26 mouse cellular contexts compared by ENCODE assay signal in the genomic region with DNA sequence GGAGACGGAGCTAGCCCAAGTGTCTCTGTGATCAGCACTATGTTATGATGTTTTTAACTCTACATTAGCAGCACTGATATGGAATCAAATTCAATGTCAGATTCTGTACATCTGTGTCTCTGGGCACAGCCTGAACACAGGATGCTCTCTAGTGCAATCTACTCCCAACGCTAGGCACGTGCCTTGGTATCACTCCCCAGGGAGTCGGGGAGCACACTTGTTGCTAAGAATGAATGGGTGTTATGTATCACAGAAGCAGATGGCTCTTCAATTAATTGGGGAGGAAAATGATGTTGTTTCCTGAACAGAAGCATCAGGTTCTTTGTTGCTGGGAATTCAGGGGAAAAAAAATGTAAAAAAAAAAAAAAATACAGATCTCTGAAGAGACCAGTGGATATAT.
DNase-seq lines count a peak whose midpoint lies in the region; ATAC-seq lines count a peak whose summit lies in the region.
"Had no signal": no experiment of that assay in that cellular context is flagged by ENCODE, and none has a peak within 500 bp of the region (broad histone marks: within the 10 kb centered on the region; RNA-seq: fewer than 3 reads in every experiment).

No protein-coding gene starts in this region.

- no peaks in the 10 kb centered on the region for H3K27me3 ChIP-seq in embryonic facial prominence, embryonic 14.5 days (replicated peaks; ENCODE audit: control insufficient read depth, insufficient read depth, low read length)
- no peaks in the 10 kb centered on the region for H3K27me3 ChIP-seq in embryonic facial prominence, embryonic 10.5 days (replicated peaks; ENCODE audit: low read depth, poor library complexity, severe bottlenecking)
- H3K27me3 ChIP-seq: CH12.LX; embryonic facial prominence, embryonic 12.5 days; embryonic facial prominence, embryonic 15.5 days; forebrain, embryonic 13.5 days had no signal

- no peak overlapping the region for H3K9ac ChIP-seq in embryonic facial prominence, embryonic 14.5 days (ENCODE audit: low read depth, low read length)
- H3K9ac ChIP-seq: embryonic facial prominence, embryonic 12.5 days; embryonic facial prominence, embryonic 15.5 days; forebrain, embryonic 13.5 days had no signal

- DNase-seq in embryonic facial prominence, embryonic 14.5 days (ENCODE audit: low spot score): peak; percentile 42
- no peak for DNase-seq in embryonic facial prominence, embryonic 10.5 days (ENCODE audit: low spot score)
- peak; percentile 83 for DNase-seq in heart, adult 11 months
- no peak for DNase-seq in heart, postnatal 10 days
- DNase-seq in retina, postnatal 1 day: peak; percentile 16
- DNase-seq in retina, embryonic 14.5 days (ENCODE audit: low spot score): no peak
- DNase-seq in cerebellum, adult 9-10 months: no peak
- DNase-seq: adrenal gland, adult 2 months; adrenal gland, postnatal 10 days; adrenal gland, postnatal 25 days; B cell, adult 2 months; cerebellum, adult 11-12 months; cerebellum, adult 2 months; cerebellum, adult 9-11 months; cerebellum, postnatal 14 days; cerebellum, postnatal 36 days; embryo, embryonic 11 days had no signal

- H3K4me3 ChIP-seq in embryonic facial prominence, embryonic 14.5 days (ENCODE audit: low read depth, low read length): no peak overlapping the region
- H3K4me3 ChIP-seq in embryonic facial prominence, embryonic 10.5 days: no peak overlapping the region
- H3K4me3 ChIP-seq: embryonic facial prominence, embryonic 12.5 days; embryonic facial prominence, embryonic 15.5 days; erythroblast, embryonic 14.5 days; forebrain, embryonic 10.5 days; forebrain, embryonic 13.5 days had no signal

- WGBS in embryonic facial prominence, embryonic 14.5 days: 82% methylated on average over 4 of the region's 4 CpGs
- WGBS in embryonic facial prominence, embryonic 10.5 days: 88% methylated on average over 4 of the region's 4 CpGs

- intact Hi-C loops in heart, postnatal 10 days (cut with DNase I): no loop called here

- H3K27ac ChIP-seq in embryonic facial prominence, embryonic 14.5 days (replicated peaks; ENCODE audit: low read depth, low read length): no peak overlapping the region
- no peak overlapping the region for H3K27ac ChIP-seq in embryonic facial prominence, embryonic 10.5 days (replicated peaks)
- H3K27ac ChIP-seq: embryonic facial prominence, embryonic 12.5 days; embryonic facial prominence, embryonic 15.5 days; forebrain, embryonic 10.5 days; forebrain, embryonic 13.5 days had no signal

- H3K4me1 ChIP-seq in embryonic facial prominence, embryonic 14.5 days (ENCODE audit: control insufficient read depth, insufficient read depth, low read length): no peaks in the 10 kb centered on the region
- H3K4me1 ChIP-seq in embryonic facial prominence, embryonic 10.5 days: peaks cover 17% of the 10 kb centered on the region
- H3K4me1 ChIP-seq: embryonic facial prominence, embryonic 12.5 days; embryonic facial prominence, embryonic 15.5 days had no signal

- no peaks in the 10 kb centered on the region for H3K9me3 ChIP-seq in embryonic facial prominence, embryonic 14.5 days (ENCODE audit: control insufficient read depth, low read length)
- H3K9me3 ChIP-seq in embryonic facial prominence, embryonic 10.5 days: no peaks in the 10 kb centered on the region
- H3K9me3 ChIP-seq: embryonic facial prominence, embryonic 12.5 days; embryonic facial prominence, embryonic 15.5 days; forebrain, embryonic 10.5 days; forebrain, embryonic 13.5 days had no signal

- no peak overlapping the region for H3K4me2 ChIP-seq in embryonic facial prominence, embryonic 14.5 days (ENCODE audit: low read depth, low read length)
- H3K4me2 ChIP-seq: embryonic facial prominence, embryonic 12.5 days; embryonic facial prominence, embryonic 15.5 days; forebrain, embryonic 13.5 days had no signal

- H3K36me3 ChIP-seq in embryonic facial prominence, embryonic 14.5 days (ENCODE audit: control insufficient read depth, insufficient read depth, low read length): no peaks in the 10 kb centered on the region
- H3K36me3 ChIP-seq in embryonic facial prominence, embryonic 10.5 days (replicated peaks): no peaks in the 10 kb centered on the region
- H3K36me3 ChIP-seq: embryonic facial prominence, embryonic 12.5 days; embryonic facial prominence, embryonic 15.5 days; G1E had no signal

- peak; percentile 33; the same call in 1 of the 2 replicates for ATAC-seq in embryonic facial prominence, embryonic 14.5 days (ENCODE audit: low read depth)
- ATAC-seq: CD4-positive, CD25-positive, alpha-beta regulatory T cell, adult 4 months; forebrain, embryonic 13.5 days; forebrain, embryonic 16.5 days had no signal

Comparison
In these comparisons a context has a peak if more than half of its experiments do, and no peak if none do; other contexts are left out.
1. DNase-seq: peak in embryonic facial prominence, embryonic 14.5 days (single experiment), heart, adult 11 months (single experiment) and retina, postnatal 1 day (single experiment); none in embryonic facial prominence, embryonic 10.5 days (single experiment), heart, postnatal 10 days (0 of 2), retina, embryonic 14.5 days (single experiment) and cerebellum, adult 9-10 months (single experiment).